Mouse (Mus musculus): Measurements from ENCODE around the gene Cd3eap.

Gene Cd3eap

DNA sequence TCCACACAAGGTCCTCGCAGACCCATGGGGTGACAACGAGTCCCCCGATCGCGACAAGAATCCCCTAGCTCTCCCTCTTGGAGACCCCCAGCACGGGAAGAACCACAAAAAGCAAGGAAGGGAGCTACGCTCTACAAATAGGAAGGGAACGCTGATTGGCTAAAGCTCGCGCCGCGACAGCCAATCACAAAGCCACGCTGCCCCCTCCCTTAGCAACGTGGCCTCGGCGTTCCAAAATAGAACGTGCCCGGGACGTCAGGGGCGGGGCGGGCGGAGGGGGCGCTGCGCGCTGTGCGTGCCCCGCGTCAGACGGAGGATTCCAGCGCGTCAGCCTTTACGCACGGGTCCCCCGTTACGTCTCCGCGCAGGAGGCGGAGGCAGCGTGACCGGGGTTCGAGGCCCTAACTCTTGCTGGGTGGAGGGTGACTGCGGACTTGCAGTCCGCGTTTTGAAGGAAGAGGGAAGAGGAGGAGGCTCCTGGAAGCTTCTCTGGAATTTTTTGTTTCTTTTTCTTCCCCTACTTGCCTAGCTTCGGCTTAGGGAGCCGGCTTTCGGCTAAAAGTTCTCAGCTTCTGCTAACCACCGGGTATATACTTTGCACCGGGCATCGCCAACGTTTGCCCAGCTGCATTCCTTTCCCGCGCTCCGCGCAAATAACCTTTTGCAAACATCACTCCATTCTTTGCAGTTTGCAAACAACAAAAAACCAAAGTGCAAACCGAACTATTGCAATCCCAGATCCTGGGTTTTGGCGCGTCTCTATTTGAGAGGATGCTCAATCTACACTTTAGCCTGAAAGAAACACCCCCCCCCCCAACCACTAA lies 50.6 kb downstream of the Cd3eap start:
- peak; percentile 86 to 90 for DNase-seq (ENCODE audit: low spot score in 2 of 2)

GRCm38 (mm10) chr7:19307739-19308453 lies 51.4 kb downstream of the Cd3eap start:
- DNase-seq (ENCODE audit: low spot score in 2 of 2): peak in 1 of 2 experiments; percentile 37

GRCm38 (mm10) chr7:19306819-19307738 lies 52.2 kb downstream of the Cd3eap start:
- no peak for DNase-seq (ENCODE audit: low spot score in 2 of 2)

Data from spleen, postnatal 14 days (tissue).